21 mouse cellular contexts compared by ENCODE assay signal in the genomic region with DNA sequence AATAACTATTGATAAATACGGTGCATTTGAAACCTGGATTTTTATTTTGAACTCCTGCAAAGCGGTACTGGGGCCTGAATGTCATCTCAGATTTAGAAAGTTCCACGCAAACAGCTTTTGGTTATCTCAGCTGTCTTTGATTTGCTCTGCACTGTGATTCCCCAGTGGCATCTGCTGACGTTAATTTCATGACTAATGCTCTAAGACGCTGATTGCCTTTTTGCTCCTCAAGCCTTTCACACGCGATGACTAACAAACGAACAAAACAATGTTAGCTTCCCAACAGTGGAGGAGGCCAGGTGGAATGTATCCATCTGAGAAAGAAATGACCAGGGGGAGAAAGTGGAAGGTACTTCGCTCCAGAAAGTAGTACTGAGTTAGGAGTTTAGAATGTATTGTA.
DNase-seq lines count a peak whose midpoint lies in the region; ATAC-seq and TF ChIP-seq lines count a peak whose summit lies in the region.
"Had no signal": no experiment of that assay in that cellular context is flagged by ENCODE, and none has a peak within 500 bp of the region (broad histone marks: within the 10 kb centered on the region; RNA-seq: fewer than 3 reads in every experiment).

No protein-coding gene starts in this region.

- 76% methylated on average over 9 of the region's 9 CpGs for WGBS in heart, embryonic 10.5 days
- 83% methylated on average over 9 of the region's 9 CpGs for WGBS in midbrain, embryonic 10.5 days
- 82% methylated on average over 9 of the region's 9 CpGs for WGBS in forebrain, embryonic 11.5 days

- no peaks in the 10 kb centered on the region for H3K9me3 ChIP-seq in heart, embryonic 10.5 days
- no peaks in the 10 kb centered on the region for H3K9me3 ChIP-seq in midbrain, embryonic 10.5 days (replicated peaks)
- no peaks in the 10 kb centered on the region for H3K9me3 ChIP-seq in forebrain, embryonic 11.5 days (ENCODE audit: control insufficient read depth, low read length)
- H3K9me3 ChIP-seq: hindbrain, embryonic 10.5 days; midbrain, embryonic 12.5 days; neural tube, embryonic 13.5 days had no signal

- TF ChIP-seq POLR2A in myocyte (IDR thresholded peaks at IDR 0.05; ENCODE audit: insufficient read length, low read depth), result no peak

- no peaks in the 10 kb centered on the region for H3K27me3 ChIP-seq in heart, embryonic 10.5 days (ENCODE audit: insufficient read depth, poor library complexity, severe bottlenecking)
- no peaks in the 10 kb centered on the region for H3K27me3 ChIP-seq in myocyte (ENCODE audit: control insufficient read depth, insufficient read depth, insufficient read length)
- H3K27me3 ChIP-seq in midbrain, embryonic 10.5 days (ENCODE audit: low read depth, poor library complexity, severe bottlenecking), result no peaks in the 10 kb centered on the region
- H3K27me3 ChIP-seq in forebrain, embryonic 11.5 days (ENCODE audit: control insufficient read depth, insufficient read depth, low read length), result no peaks in the 10 kb centered on the region
- H3K27me3 ChIP-seq: midbrain, embryonic 12.5 days; neural tube, embryonic 13.5 days had no signal

- peak overlapping the region; percentile 7 for H3K4me2 ChIP-seq in myocyte (ENCODE audit: low read depth)
- H3K4me2 ChIP-seq in forebrain, embryonic 11.5 days (ENCODE audit: low read depth, low read length, severe bottlenecking), result no peak overlapping the region
- H3K4me2 ChIP-seq: midbrain, embryonic 12.5 days; neural tube, embryonic 13.5 days had no signal

- H3K27ac ChIP-seq in heart, embryonic 10.5 days, result no peak overlapping the region
- no peak overlapping the region for H3K27ac ChIP-seq in midbrain, embryonic 10.5 days (replicated peaks)
- no peak overlapping the region for H3K27ac ChIP-seq in forebrain, embryonic 11.5 days (ENCODE audit: low read depth, low read length)
- H3K27ac ChIP-seq: hindbrain, embryonic 10.5 days; layer of hippocampus, adult 2 months; left cerebral cortex, adult 2 months; midbrain, embryonic 12.5 days; neural tube, embryonic 13.5 days had no signal

- peak; percentile 69 for DNase-seq in heart, adult 8-10 months (ENCODE audit: low spot score)
- no peak for DNase-seq in heart, embryonic 10.5 days (ENCODE audit: low spot score)
- peak; percentile 91 for DNase-seq in NIH3T3 (ENCODE audit: low read depth)
- peak; percentile 71 to 78 for DNase-seq in heart, adult 9 months (ENCODE audit: low spot score in 2 of 2)
- no peak for DNase-seq in midbrain, embryonic 10.5 days (ENCODE audit: low spot score)
- DNase-seq in forebrain, embryonic 11.5 days (ENCODE audit: low spot score), result no peak
- DNase-seq: cerebellum, postnatal 10 days; kidney, adult 2 months; kidney, postnatal 14 days; left cerebral cortex, postnatal 4 days; liver; thymus, postnatal 14 days had no signal

- no peak overlapping the region for H3K9ac ChIP-seq in forebrain, embryonic 11.5 days (ENCODE audit: low read length)
- H3K9ac ChIP-seq: midbrain, embryonic 12.5 days; neural tube, embryonic 13.5 days had no signal

- no peaks in the 10 kb centered on the region for H3K79me2 ChIP-seq in myocyte (ENCODE audit: control insufficient read depth, insufficient read depth)

- no peak overlapping the region for H3ac ChIP-seq in myocyte (ENCODE audit: control insufficient read depth, insufficient read length)

- no peaks in the 10 kb centered on the region for H3K36me3 ChIP-seq in heart, embryonic 10.5 days
- H3K36me3 ChIP-seq in myocyte (ENCODE audit: control insufficient read depth, insufficient read depth), result no peaks in the 10 kb centered on the region
- H3K36me3 ChIP-seq in midbrain, embryonic 10.5 days, result no peaks in the 10 kb centered on the region
- H3K36me3 ChIP-seq in forebrain, embryonic 11.5 days (ENCODE audit: control insufficient read depth, insufficient read depth, low read length), result no peaks in the 10 kb centered on the region
- H3K36me3 ChIP-seq: hindbrain, embryonic 10.5 days; midbrain, embryonic 12.5 days; neural tube, embryonic 13.5 days had no signal

- no peak overlapping the region for H3K4me3 ChIP-seq in heart, embryonic 10.5 days
- no peak overlapping the region for H3K4me3 ChIP-seq in myocyte
- H3K4me3 ChIP-seq in midbrain, embryonic 10.5 days, result no peak overlapping the region
- no peak overlapping the region for H3K4me3 ChIP-seq in forebrain, embryonic 11.5 days (ENCODE audit: low read depth, low read length)
- H3K4me3 ChIP-seq: hindbrain, embryonic 10.5 days; layer of hippocampus, adult 2 months; left cerebral cortex, adult 2 months; midbrain, embryonic 12.5 days; neural tube, embryonic 13.5 days had no signal

- H3K4me1 ChIP-seq in heart, embryonic 10.5 days, result no peaks in the 10 kb centered on the region
- no peaks in the 10 kb centered on the region for H3K4me1 ChIP-seq in midbrain, embryonic 10.5 days
- H3K4me1 ChIP-seq in forebrain, embryonic 11.5 days (replicated peaks; ENCODE audit: control insufficient read depth, insufficient read depth, low read length), result no peaks in the 10 kb centered on the region
- H3K4me1 ChIP-seq: hindbrain, embryonic 10.5 days; midbrain, embryonic 12.5 days; neural tube, embryonic 13.5 days had no signal

- ATAC-seq in forebrain, embryonic 11.5 days (replicated peaks; ENCODE audit: low FRiP score), result no peak
- ATAC-seq: CD4-positive, CD25-positive, alpha-beta regulatory T cell, adult 4 months; forebrain, embryonic 14.5 days; lung, postnatal 0 days had no signal

TF ChIP-seq in myocyte, 11 proteins besides CTCF, POLR2A, EP300 and RAD21:
- TF ChIP-seq MYOD1 (IDR thresholded peaks at IDR 0.05; ENCODE audit: control insufficient read depth in 1 of 3, insufficient read length in 2 of 3, low read depth in 2 of 3) (peak in 1 of 3 experiments; percentile 24), TCF12 (IDR thresholded peaks at IDR 0.05; ENCODE audit: insufficient read depth, poor library complexity, severe bottlenecking) (no peak), E2F4 (IDR thresholded peaks at IDR 0.05; ENCODE audit: insufficient read depth) (no peak), REST (IDR thresholded peaks at IDR 0.05; ENCODE audit: insufficient read depth, insufficient read length) (no peak), POLR2AphosphoS2 (IDR thresholded peaks at IDR 0.05; ENCODE audit: insufficient read length, low read depth) (no peak)

Comparison
In these comparisons a context has a peak if more than half of its experiments do, and no peak if none do; other contexts are left out.
1. DNase-seq: peak in heart, adult 8-10 months (single experiment), NIH3T3 (single experiment) and heart, adult 9 months (2 of 2); none in heart, embryonic 10.5 days (single experiment), midbrain, embryonic 10.5 days (single experiment) and forebrain, embryonic 11.5 days (single experiment).